Mouse (Mus musculus): ENCODE results near the gene Gm3259. TPM values are rescaled to one million over a fixed set of nuclear protein-coding genes. Genes with fewer than 3 reads are reported as not detected.
"Not testable (repeated sequence)": the region's sequence is repeated elsewhere in the genome, so short reads cannot be mapped to it uniquely, and the experiment has no call there.

The Gm3259 gene
- not detected in 2 replicates for polyA plus RNA-seq (2015; fragmentation: Nextera tagmentation; extraction: Ambion mirVana)

GRCm38 (mm10) chr5:95305611-95306010 is at the start of gene Gm3259:
TSS of gene Gm3259 (plus strand) at chr5:95305911.
- not testable (repeated sequence) for H3K4me1 ChIP-seq (replicated peaks); H3K4me2 ChIP-seq; H3K36me3 ChIP-seq; H3K4me3 ChIP-seq; H3K27me3 ChIP-seq; H3K9me3 ChIP-seq; H3K27ac ChIP-seq (replicated peaks); ATAC-seq (ENCODE audit: low read depth); H3K9ac ChIP-seq
- WGBS, result 59% methylated on average over 2 of the region's 2 CpGs

- WGBS, result no CpG with 5 or more reads among the region's 1 CpGs
- ATAC-seq (ENCODE audit: low read depth), result not testable (repeated sequence)
Measured at GRCm38 (mm10) chr5:95272668-95273067, 33.0 kb upstream of the Gm3259 start, which contains the start of gene Gm10424. TSS of gene Gm10424 (minus strand) at chr5:95272768.

More at GRCm38 (mm10) chr5:95272668-95273067, 33.0 kb upstream of the Gm3259 start, which contains the start of gene Gm10424:
- H3K27ac ChIP-seq (replicated peaks); H3K4me1 ChIP-seq (replicated peaks); H3K9me3 ChIP-seq; H3K4me2 ChIP-seq; H3K27me3 ChIP-seq; H3K4me3 ChIP-seq; H3K36me3 ChIP-seq; H3K9ac ChIP-seq: not testable (repeated sequence)

Other genes with a start within 250 kb of the Gm3259 start
- gene Gm7942, start 199.0 kb upstream of the Gm3259 start, polyA plus RNA-seq (2015; fragmentation: Nextera tagmentation; extraction: Ambion mirVana), result not detected in 2 replicates
- gene Gm16513, start 123.3 kb upstream of the Gm3259 start, polyA plus RNA-seq (2015; fragmentation: Nextera tagmentation; extraction: Ambion mirVana), result not detected in 2 replicates
- gene Gm10424, start 33.1 kb upstream of the Gm3259 start, polyA plus RNA-seq (2015; fragmentation: Nextera tagmentation; extraction: Ambion mirVana), result not detected in 2 replicates
- not detected in 2 replicates for gene D5Ertd577e, start 150.9 kb downstream of the Gm3259 start, polyA plus RNA-seq (2015; fragmentation: Nextera tagmentation; extraction: Ambion mirVana)
- gene Gm3286, start 204.8 kb downstream of the Gm3259 start, polyA plus RNA-seq (2015; fragmentation: Nextera tagmentation; extraction: Ambion mirVana), result not detected in 2 replicates

Measured in neural tube, embryonic 13.5 days (tissue).